Mouse (Mus musculus) embryo, embryonic 10 days (tissue): Measurements from ENCODE around the gene Ubxn11.

Source experiments
- DNase-seq: peaks from one replicate; pipeline ENCODE4 v3.0.0-alpha.2; 2015; ENCODE audit warnings: low spot score

Ubxn11 gene

DNA sequence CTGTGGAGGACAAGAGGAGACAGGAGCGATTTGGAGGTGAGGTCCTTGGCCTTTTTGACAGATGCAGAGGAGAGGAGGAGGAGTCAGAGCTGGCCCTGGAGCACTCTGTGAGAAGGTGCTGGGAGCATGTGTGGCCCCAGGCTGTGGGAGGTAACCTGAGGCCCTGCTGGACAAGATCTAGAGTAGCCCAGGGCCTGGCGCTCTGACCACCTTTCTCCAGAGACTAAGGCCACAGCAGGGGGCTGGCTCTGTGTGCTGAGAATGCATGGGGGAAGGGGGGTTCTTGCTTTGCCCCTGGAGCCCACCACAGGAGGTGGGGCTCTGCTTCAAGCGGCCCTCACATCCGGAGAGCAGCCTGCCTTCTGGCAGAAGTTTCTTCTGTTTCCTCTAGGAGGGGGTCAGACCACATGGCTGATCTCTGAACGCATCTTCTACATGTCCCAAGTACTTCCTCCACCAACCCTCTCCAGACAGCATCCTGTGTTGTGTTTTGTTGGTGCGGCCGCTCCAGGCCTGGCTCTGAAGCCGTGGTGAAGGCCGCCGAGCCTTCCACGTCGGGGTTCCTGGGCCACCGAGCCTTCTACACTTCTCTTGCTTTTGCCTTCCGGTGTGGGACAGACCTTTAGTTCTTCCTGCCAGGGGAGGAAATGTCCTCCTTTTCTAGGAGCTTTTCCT, 15.9 kb downstream of the Ubxn11 start:
- DNase-seq, result no peak

DNA sequence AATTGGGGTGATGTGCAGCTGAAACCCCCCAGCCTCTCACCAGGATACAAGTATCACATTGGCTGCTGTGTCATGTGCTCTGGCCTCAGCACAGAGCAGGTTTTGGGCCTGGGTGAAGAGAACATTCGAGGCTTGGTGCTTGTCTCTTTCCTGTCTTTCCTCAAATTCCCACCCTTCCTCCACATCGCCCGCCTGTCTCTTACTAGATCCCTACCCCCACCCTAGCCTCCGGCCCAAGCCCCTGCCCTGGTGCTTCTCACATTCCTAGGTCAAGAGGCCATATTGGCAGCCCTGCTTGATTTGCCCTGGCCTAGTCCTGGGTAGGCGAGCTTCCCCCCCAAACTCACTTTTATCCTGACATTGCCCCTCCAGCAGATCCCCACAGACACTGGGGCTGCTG, 16.7 kb downstream of the Ubxn11 start:
- no peak for DNase-seq

DNA sequence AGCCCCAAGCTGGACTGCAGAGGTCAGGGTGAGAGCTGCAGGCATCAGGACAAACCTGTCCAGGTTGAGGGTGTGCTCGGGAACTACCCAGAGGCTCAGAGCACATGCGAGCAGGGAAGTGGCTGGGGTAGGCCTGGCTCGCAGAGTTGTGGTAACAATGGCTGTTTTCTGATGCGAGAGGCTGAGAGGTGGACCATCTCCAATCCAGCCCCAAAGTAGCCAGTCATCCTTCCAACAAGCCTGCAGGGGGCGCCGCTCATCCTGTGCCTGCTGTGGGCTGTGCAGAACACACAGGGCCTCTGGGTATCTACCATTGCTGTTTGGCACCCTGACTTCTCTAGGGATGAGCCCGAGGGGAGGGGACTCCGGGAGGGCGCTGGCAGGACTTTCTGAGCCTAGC, 17.3 kb downstream of the Ubxn11 start:
- no peak for DNase-seq

DNA sequence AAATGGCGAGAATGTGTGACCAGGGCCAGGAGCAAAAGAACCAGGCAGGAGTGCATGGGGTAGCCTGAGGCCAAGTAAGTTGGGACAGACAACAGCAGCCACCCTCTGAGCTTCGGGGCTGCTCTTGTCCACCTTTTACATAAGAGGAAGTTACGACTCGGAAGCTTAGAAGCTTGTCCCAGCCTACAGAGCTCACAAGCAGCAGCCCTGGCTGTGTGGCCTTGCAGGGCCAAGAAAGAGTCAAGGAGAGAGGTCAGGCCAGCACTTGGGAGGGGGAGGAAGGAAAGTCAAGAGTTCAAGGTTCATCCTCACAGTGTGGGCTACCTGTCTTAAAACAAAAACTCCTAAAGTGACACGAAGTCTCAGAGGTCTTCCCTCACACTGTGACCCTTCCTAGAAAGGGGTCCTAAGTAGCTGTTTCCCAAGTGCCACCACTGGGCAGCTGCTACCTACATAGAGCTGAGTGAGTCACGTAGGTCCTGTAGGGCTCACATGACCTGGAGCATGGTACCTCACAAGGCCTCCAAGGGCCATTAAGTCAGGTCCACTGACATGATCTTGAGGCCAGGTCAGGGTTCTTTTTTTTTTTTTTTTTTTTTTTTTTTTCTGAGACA, 17.9 kb downstream of the Ubxn11 start:
- DNase-seq, result no peak

DNA sequence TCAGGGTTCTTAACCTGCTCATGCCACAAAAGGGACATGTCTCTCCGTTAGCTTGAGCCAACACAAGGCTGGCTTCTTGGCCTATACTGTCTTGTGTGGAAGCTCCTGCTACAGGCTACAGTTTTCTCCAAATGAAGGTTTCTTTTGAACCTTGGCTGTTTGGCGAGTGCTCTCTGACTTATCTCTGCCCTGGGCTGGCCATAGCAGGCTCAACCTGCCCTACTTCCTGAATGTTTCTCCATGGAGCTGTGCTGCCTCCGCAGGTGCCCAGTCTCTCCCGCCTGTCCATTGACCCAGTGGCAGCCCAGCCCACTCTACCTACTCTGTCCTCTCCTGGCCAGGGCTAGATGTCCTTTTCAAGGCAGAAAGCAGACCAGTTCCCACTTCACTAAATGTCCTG, 18.5 kb downstream of the Ubxn11 start:
- DNase-seq, result no peak

DNA sequence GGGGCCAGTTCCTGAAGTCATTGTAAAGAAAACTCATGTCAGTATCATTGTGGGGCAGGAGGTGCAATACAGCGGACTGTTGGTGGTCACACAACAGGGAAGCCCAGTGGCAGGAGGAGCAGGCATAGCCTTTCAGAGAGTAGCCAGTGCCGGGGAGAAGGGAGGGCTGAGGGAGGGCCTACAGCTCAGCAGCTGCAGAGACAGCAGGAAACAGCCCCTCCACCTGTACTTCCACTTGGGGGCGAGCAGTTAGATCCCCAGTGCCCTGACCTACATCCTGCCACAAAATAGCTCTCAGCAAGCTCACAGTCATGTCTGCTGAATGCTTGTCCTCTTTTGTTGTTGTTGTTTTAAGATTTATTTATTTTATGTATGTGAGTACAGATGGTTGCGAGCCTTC, 19.2 kb downstream of the Ubxn11 start:
- no peak for DNase-seq

DNA sequence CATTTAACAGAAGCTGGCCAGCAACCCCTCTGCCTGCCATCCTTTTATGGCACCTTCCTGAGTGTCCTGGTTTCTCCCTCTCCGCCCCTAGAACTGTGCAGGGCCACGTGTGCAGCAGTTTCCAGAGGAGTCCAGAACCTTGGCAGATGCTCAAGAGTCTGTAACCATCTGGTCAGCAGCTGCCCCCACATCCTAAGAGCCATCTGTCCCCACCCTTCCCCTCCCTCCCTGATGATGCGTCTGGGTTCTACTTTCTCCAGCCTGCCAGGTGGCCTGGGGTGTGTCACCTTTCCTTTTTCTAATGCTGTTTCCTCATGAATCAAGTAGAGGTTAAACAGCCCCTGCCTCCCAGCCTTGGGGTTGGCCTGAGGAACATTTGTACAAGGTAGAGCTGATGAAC, 19.9 kb downstream of the Ubxn11 start:
- no peak for DNase-seq

DNA sequence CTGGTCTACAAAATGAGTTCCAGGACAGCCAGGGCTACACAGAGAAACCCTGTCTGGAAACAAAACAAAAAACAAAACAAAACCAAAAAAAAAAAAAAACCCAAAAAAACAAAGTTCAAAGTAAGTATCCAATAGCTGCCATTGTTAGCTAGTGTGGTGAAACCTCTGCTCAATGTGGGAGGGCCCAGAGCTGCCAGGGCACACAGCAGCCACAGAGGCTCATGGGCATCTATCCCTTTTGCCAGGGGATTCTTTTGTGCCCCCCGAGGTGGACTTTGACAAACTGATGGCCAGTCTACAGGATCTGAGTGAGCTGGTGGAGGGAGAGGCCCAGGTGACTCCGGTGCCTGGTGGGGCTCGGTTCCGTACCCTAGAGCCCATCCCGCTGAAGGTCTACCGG, 20.8 kb downstream of the Ubxn11 start:
- DNase-seq, result no peak

DNA sequence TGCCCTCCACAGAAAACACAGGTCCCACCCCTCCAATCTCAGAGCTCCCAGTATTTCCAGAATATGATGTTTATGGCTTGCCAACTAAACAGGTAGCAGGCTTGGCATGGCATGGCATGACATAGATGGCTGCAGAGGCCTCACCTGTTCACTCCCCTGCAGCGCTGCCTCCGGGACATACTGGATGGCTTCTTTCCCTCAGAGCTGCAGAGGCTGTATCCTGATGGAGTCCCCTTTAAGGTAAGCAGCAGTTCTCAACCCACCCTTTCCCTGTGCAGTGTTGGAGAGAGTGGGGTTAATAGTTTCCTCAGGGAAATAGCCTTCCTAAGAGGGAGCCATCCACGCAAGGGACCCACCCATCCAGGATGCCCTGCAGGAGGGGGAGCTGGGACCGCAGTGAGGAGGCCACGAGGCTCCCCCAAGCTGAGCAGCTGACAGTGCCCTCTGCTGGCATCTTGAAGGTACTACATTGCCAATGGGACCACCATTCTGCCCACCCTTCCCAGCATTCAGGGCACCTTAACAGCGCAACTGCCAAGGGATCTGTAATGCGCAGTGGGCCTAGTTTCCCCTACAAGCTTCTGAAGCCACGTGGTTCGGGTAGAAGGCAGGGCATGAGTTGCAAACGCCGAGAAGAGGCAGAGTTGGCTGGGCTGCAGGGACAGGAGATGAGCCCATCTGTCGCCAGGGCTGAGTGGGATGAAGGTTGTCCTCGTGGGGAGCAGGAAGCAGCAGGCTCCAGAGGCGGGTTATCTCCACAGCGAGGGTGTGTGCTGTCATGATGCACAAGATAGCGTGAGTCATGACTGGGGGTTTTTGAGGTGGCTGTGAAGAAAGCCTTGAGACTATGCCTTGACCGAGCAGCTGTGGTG, 21.5 kb downstream of the Ubxn11 start:
- DNase-seq, result peak; percentile 82

DNA sequence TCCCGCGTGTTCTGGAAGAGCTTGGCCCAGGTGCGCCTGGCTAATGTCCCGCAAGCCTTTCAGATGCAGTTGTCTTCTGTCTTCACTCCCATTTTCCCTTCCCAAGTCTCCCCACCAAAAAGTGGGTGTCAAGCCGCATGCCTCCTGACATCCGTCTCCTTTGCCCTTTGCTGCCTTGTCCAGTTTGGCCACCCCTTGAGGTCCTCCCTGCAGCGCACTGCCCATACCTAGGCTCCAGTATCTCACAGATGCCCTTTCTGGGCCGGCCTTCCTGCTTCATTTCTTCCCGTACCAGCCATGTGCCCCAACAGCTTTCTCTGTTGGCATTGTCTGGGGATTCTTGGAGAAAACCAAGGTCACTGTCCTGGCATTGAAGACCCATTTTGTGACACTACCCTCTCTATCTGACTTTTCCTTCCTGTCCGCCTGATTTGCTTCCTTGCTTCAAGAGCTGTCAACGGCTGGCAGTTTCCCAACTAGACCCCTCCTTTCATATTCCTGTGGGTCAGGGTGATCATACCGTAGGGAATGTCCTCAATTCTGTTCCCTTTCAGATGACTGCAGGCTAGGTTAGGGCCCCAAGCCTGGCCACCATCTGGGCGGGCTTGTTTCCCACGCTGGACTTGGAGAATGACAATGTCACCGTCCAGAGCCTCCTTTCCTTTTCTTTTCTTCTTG, 23.2 kb downstream of the Ubxn11 start:
- no peak for DNase-seq

DNA sequence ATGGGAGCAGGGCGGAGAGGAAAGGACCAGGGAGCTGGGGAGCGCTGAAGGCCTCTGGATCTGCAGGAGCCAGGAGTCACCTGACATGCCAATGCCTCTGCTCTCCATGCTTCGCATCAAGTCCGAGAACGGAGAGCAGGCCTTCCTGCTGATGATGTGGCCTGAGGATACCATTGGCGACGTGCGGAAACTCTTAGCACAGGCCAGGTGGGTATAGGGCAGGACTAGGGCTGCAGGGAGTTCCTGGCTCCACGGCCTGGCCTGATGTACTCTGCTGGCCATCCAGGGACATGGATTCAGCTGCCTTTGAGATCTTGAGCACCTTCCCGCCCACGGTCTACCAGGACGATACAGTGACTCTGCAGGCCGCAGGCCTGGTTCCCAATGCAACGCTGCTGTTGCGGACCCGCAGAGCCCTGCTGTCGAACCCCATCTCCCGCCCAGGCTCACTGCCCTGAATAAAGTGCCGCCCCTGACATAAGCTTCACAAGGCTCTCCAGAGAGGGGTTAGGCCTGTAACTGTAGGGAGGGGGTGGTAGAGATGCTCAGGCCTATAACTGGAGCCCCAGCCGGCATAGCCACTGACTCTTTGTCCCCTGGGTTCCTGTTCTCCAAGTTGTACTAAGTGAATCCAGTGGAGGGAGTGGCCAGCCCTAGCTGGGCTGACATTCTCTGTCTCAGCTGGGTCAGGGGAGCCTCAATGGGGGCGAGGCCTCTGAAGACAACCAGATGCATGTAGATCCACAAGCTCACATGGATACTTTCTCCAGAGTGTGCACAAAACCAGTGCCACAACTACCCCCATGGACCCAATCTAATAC, 24.1 kb downstream of the Ubxn11 start:
- DNase-seq, result no peak

DNA sequence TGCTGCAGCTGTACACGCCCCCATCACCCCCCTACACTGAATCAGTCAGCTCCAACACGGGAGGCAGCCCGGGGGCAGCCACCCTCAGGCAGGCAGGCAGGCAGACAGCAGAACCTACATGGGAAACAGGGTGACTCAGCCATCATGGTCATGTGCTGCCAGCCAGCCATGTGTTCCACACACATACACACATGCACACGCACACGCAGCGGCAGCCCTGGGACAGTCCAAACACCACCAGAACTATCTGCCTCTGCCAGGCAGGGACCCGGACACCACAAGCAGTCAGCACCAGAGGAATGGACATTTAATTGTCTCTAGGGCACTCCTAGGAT, 24.7 kb downstream of the Ubxn11 start:
- DNase-seq, result no peak

DNA sequence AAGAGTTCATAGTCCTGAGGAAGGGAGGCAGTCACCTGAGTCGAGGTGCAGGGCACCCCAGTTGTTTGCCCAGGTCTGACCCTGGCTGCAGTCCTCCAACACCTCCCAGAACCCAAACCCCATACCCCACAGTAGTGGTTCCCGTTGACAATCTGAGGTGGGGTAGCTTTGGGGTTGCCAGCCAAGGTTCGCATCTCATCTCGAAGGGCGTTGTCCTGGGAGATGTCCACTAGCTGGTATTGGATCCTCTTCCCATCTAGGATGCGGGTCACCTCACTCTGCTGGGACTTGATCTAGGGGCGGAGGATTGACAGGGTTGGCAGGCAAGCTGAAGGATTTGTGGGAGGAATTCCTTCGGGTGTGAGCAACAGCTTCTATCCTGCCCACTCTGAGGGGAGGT, 25.4 kb downstream of the Ubxn11 start:
- no peak for DNase-seq

DNA sequence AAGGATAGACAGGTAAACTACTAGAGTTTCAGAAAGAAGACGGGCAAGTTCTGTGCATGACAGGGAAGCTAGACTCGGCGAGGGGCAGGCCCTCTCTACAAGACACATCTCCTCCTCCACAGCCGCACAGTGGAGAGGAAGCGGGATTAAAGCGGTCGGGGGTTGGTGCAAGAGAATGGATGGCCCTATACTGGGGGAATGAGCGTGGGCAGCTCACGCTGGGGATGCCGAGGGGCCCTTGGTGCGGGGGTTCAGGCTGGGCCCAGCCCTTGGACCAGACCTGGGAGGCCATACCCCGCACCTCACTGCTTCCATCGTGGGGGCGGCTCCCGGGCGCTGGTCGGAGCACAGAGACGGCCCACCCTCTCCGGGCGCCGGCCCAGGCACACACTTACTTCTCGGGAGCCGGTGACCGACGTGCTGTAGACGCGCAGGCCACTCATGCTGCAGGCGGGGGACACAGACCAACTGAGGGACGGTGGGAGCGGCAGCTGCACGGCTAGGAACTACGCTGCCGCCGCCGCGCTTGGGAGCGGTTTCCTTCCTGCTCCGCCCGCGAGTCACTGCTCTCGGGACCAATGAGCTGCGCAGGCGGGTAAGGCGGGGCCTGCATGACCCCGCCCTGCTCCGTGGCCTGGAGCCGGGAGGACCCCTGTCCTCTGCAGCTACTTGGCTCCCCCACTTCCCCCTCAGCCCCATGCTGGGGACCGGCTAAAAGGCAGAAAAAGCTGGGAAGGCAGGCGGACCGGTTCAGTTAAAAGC, 26.0 kb downstream of the Ubxn11 start, which contains the start of gene Sh3bgrl3:
TSS of gene Sh3bgrl3 (minus strand) at position 569 of the 762 bp plus-strand sequence.
- peak; percentile 93 for DNase-seq

DNA sequence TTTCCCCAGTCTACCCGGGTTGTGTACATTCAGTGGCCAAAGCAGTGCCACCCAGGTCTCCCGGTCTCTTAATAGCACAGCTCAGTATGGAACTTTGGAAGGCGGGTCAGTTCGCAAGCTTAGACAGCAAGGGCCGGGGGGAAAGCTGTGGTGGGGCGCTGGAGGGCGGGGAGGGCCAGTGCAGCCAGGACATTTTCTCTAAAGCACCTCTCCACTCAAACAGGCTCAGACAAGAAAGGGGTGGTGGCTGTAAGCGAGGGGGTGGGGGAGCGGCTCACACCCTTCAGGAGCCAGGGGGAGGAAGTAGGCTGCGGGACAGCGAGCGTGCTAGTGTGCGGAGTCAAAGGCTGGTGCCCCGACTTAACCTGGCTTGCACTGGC, 26.6 kb downstream of the Ubxn11 start:
- no peak for DNase-seq

DNA sequence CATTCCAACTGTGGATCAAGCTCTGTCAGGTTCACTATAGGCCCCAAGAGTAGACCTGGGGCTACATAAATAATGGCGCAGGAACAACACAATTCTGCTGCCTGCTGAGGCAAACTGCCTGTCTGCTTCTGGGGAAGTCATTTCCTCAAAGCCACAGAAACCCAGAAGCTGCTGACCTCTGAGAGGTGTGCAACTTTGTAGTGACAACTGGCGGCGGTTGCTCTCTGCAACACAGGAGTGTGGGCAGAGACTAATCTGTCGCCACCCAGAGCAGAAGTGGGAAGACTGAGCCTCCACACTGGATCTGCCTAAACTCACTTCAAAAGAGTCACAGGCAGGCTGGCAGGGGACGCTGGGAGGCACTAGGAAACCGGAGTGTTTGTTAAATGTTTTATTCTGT, 27.1 kb downstream of the Ubxn11 start:
- no peak for DNase-seq

DNA sequence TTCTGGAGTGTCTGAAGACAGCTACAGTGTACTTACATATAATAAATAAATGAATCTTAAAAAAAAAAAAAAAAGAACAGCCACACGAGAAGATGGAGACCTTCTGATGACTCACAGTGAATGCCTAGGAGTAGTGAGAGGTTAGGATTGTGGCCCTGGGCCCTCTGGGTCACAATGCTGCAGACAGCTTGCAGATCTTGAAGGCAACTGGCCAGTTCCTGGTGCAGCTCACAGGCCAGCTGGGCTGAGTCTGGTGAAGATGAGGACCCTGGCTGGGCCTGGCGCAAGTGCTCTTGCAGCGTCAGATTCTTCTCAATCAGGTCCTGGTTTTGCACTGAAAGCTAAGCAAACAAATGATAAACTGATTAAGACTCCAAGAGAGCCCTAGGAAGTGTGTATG, 29.7 kb downstream of the Ubxn11 start:
- DNase-seq, result no peak

DNA sequence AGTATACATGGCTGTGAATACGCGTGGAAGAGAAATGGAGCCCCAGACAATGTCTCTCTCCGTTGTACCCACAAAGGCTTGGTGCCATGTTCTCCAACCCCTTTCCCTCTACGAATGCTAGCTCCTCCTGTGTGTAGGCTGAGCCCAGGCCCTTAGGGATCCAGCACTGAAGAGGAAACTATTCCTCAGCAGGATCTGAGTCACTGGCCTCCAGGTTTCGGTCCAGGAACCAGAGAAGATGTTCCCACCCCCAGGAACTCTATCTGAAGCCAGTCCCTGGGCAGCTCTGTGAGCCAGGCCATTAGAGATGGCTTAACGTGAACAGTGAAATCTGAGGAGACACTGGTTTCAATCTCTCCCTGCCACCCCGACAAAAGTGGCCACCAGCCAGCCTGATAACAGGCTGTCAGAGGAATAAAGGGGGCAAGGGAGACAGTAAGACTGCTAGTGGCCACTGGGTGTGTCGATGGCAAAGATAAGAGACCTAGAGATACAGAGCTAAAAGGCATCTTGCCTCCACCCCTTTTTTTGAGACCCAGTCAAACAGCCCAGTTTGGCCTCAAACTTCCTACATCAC, 30.2 kb downstream of the Ubxn11 start:
- no peak for DNase-seq

DNA sequence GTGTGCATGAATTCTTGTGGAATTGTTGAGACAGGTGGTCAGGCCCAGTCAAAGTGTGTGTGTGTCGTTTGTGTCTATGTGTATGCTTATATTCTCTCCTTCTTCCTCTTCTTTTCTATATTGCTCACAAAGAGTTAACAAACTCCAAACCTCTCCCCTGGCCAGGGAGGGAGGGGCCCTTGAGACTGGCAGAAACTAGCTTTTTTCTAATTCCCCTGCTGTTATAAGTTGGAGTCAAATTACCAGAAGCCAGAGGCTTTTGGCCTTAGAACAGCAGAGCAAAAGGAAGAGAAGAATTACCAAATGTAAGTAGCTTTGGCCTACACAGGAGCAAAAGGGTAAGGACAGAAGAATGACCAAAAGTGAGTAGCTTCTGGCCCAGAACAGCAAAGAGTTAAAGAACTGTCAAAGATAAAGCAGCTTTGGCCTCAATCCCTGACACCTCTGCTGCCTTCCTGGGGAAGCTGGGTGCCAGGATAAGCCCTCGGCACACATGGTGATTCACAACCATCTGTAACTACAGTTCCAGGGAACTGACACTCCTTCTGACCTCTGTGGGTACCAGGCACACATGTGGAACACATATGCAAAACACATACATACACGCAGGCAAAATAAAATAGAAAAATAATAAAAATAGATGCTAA, 34.0 kb downstream of the Ubxn11 start:
- no peak for DNase-seq

DNA sequence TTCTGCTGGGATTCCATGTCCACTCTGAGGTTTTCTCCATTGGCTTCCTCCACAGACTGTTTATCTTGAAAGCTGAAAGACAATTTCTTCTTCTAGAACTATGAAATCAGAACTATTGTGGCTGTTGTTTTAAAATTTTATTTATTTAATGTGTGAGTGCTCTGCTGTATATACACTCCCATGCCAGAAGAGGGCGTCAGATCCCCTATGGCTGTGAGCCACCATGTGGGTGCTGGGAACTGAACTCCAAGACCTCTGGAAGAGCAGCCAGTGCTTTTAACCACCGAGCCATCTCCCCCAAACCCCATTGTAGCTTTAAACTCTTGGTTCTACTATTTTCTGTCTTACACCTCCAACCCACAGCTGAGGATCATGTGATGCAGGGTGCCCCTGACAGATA, 36.5 kb downstream of the Ubxn11 start:
- no peak for DNase-seq
